Mouse (Mus musculus) hindbrain, embryonic 15.5 days (tissue): Measurements from ENCODE around the gene Mindy1. TPM values are rescaled to one million over a fixed set of nuclear protein-coding genes. Genes with fewer than 3 reads are reported as not detected.
A peak's percentile ranks its signal among the peaks of the same experiment; 100 is the strongest.

Source experiments
- ATAC-seq: fragments of 200-750 bp; cut with Nextera tagmentation; 2 replicates; pipeline ENCODE4 v1.8.0; 2017; ENCODE audit warnings: low read depth, moderate number of reproducible peaks, moderate TSS enrichment; ENCODE audit not compliant: low FRiP score
- H3K27ac ChIP-seq: fragments of 300-500 bp; sonication (generic); replicated peaks from 2 replicates; pipeline ENCODE4 v1.5.1; 2015; ENCODE audit warnings: mild to moderate bottlenecking, inconsistent platforms
- H3K27me3 ChIP-seq: fragments of 300-500 bp; sonication (generic); 2 replicates; pipeline ENCODE4 v1.6.1; 2015; ENCODE audit warnings: control low read depth, inconsistent platforms
- H3K36me3 ChIP-seq: fragments of 300-500 bp; sonication (generic); 2 replicates; pipeline ENCODE4 v1.6.1; 2015; ENCODE audit warnings: control low read depth, inconsistent platforms
- H3K4me1 ChIP-seq: fragments of 300-500 bp; sonication (generic); replicated peaks from 2 replicates; pipeline ENCODE4 v1.6.1; 2015; ENCODE audit warnings: control low read depth, inconsistent platforms
- H3K4me2 ChIP-seq: fragments of 300-500 bp; sonication (generic); 2 replicates; pipeline ENCODE4 v1.6.1; 2015; ENCODE audit warnings: moderate library complexity, mild to moderate bottlenecking, inconsistent platforms
- H3K4me3 ChIP-seq: fragments of 300-500 bp; sonication (generic); 2 replicates; pipeline ENCODE4 v1.5.1; 2015; ENCODE audit warnings: mild to moderate bottlenecking, inconsistent platforms
- H3K9ac ChIP-seq: fragments of 300-500 bp; sonication (generic); 2 replicates; pipeline ENCODE4 v1.6.1; 2015; ENCODE audit warnings: inconsistent platforms
- H3K9me3 ChIP-seq: fragments of 300-500 bp; sonication (generic); 2 replicates; pipeline ENCODE4 v1.6.1; 2016; ENCODE audit warnings: control low read depth, inconsistent platforms
- WGBS: fragments of 180-500 bp; shearing (Covaris S2); methylation state at CpG from one replicate; pipeline ENCODE4 v1.1.7; 2015; 5-methylcytosine and 5-hydroxymethylcytosine counted together
- polyA plus RNA-seq: library from polyadenylated mRNA; unstranded; fragments of >200 nt; fragmentation: Nextera tagmentation; extraction: Ambion mirVana; gene quantifications from 2 replicates; pipeline ENCODE4 v1.2.1, GENCODE M21; 2015

Gene Mindy1
- polyA plus RNA-seq, 1 experiment from 2014 or later = 34.5 TPM

GRCm38 (mm10) chr3:95270766-95271364 is 10.3 kb upstream of the Mindy1 start:
- no peak for ATAC-seq
- 89% methylated on average over 12 of the region's 12 CpGs for WGBS
- Histone ChIP-seq H3K9me3 (no peaks in the 10 kb centered on the region), H3K9ac (no peak overlapping the region), H3K4me3 (no peak overlapping the region), H3K27ac (no peak overlapping the region), H3K4me2 (no peak overlapping the region), H3K4me1 (no peaks in the 10 kb centered on the region), H3K36me3 (peaks cover 29% of the 10 kb centered on the region), H3K27me3 (no peaks in the 10 kb centered on the region)

- H3K9me3 ChIP-seq = no peaks in the 10 kb centered on the region
- no peak overlapping the region for H3K4me3 ChIP-seq
- 0 out of 2 replicates have a peak, but pooled peaks have one; percentile 20 for ATAC-seq
- H3K27ac ChIP-seq = no peak overlapping the region
- H3K36me3 ChIP-seq = peaks cover 15% of the 10 kb centered on the region; the same call in 1 of the 2 replicates
- 88% methylated on average over 5 of the region's 5 CpGs for WGBS
- H3K27me3 ChIP-seq = no peaks in the 10 kb centered on the region
- H3K9ac ChIP-seq = no peak overlapping the region
- no peaks in the 10 kb centered on the region for H3K4me1 ChIP-seq
- no peak overlapping the region for H3K4me2 ChIP-seq
Observed at GRCm38 (mm10) chr3:95273471-95273870, 7.7 kb upstream of the Mindy1 start.

- H3K27me3 ChIP-seq = no peaks in the 10 kb centered on the region
- no peak overlapping the region for H3K4me3 ChIP-seq
- ATAC-seq = no peak
- no peaks in the 10 kb centered on the region for H3K9me3 ChIP-seq
- peaks cover under 1% of the 10 kb centered on the region; the same call in 1 of the 2 replicates for H3K4me1 ChIP-seq
- no peak overlapping the region for H3K9ac ChIP-seq
- no peak overlapping the region for H3K27ac ChIP-seq
- H3K36me3 ChIP-seq = peaks cover 7% of the 10 kb centered on the region; the same call in 1 of the 2 replicates
- WGBS = 93% methylated on average over 4 of the region's 4 CpGs
- no peak overlapping the region for H3K4me2 ChIP-seq
Observed at GRCm38 (mm10) chr3:95274453-95274852, 6.7 kb upstream of the Mindy1 start.

- Histone ChIP-seq H3K9me3 (no peaks in the 10 kb centered on the region), H3K4me1 (peaks cover 7% of the 10 kb centered on the region; the same call in 1 of the 2 replicates), H3K4me2 (no peak overlapping the region), H3K27ac (no peak overlapping the region), H3K9ac (no peak overlapping the region), H3K4me3 (no peak overlapping the region), H3K36me3 (0 out of 2 replicates have a peak, but pooled peaks cover 6% of the 10 kb centered on the region), H3K27me3 (no peaks in the 10 kb centered on the region)
- no peak for ATAC-seq
- 87% methylated on average over 6 of the region's 6 CpGs for WGBS
Observed at GRCm38 (mm10) chr3:95275161-95275560, 6.0 kb upstream of the Mindy1 start.

- Histone ChIP-seq H3K36me3 (0 out of 2 replicates have a peak, but pooled peaks cover 6% of the 10 kb centered on the region), H3K9ac (no peak overlapping the region), H3K4me1 (peaks cover 12% of the 10 kb centered on the region), H3K4me3 (no peak overlapping the region), H3K9me3 (no peaks in the 10 kb centered on the region), H3K4me2 (no peak overlapping the region), H3K27ac (no peak overlapping the region), H3K27me3 (no peaks in the 10 kb centered on the region)
- no peak for ATAC-seq
- 84% methylated on average over 5 of the region's 5 CpGs for WGBS
Observed at GRCm38 (mm10) chr3:95276428-95276934, 4.7 kb upstream of the Mindy1 start.

GRCm38 (mm10) chr3:95277149-95277551 is 4.0 kb upstream of the Mindy1 start:
- WGBS = 83% methylated on average over 1 of the region's 1 CpGs
- H3K27ac ChIP-seq = no peak overlapping the region
- no peak overlapping the region for H3K4me2 ChIP-seq
- H3K36me3 ChIP-seq = 0 out of 2 replicates have a peak, but pooled peaks cover 6% of the 10 kb centered on the region
- H3K4me3 ChIP-seq = no peak overlapping the region
- H3K9me3 ChIP-seq = no peaks in the 10 kb centered on the region
- H3K4me1 ChIP-seq = peaks cover 13% of the 10 kb centered on the region
- H3K9ac ChIP-seq = no peak overlapping the region
- H3K27me3 ChIP-seq = no peaks in the 10 kb centered on the region
- no peak for ATAC-seq

- peaks cover 34% of the 10 kb centered on the region for H3K4me1 ChIP-seq
- WGBS = 31% methylated on average over 8 of the region's 8 CpGs
- peak overlapping the region; percentile 94 for H3K27ac ChIP-seq
- no peaks in the 10 kb centered on the region for H3K9me3 ChIP-seq
- peak overlapping the region; percentile 97 for H3K4me2 ChIP-seq
- H3K27me3 ChIP-seq = no peaks in the 10 kb centered on the region
- no peak for ATAC-seq
- peak overlapping the region; percentile 91 for H3K4me3 ChIP-seq
- peak overlapping the region; percentile 94 for H3K9ac ChIP-seq
- 0 out of 2 replicates have a peak, but pooled peaks cover 6% of the 10 kb centered on the region for H3K36me3 ChIP-seq
Observed at GRCm38 (mm10) chr3:95280747-95281146, 398 bp upstream of the Mindy1 start.

GRCm38 (mm10) chr3:95282381-95282864 is 1.3 kb downstream of the Mindy1 start:
- no peaks in the 10 kb centered on the region for H3K27me3 ChIP-seq
- H3K4me3 ChIP-seq = peak overlapping the region; percentile 91
- H3K36me3 ChIP-seq = 0 out of 2 replicates have a peak, but pooled peaks cover 3% of the 10 kb centered on the region
- no peak for ATAC-seq
- H3K4me2 ChIP-seq = peak overlapping the region; percentile 97
- H3K27ac ChIP-seq = peak overlapping the region; percentile 94
- H3K4me1 ChIP-seq = peaks cover 34% of the 10 kb centered on the region
- no peaks in the 10 kb centered on the region for H3K9me3 ChIP-seq
- H3K9ac ChIP-seq = peak overlapping the region; percentile 75
- WGBS = under 1% methylated on average over 11 of the region's 11 CpGs

GRCm38 (mm10) chr3:95282865-95283588 is 1.9 kb downstream of the Mindy1 start:
- Histone ChIP-seq H3K4me2 (peak overlapping the region; percentile 97), H3K27ac (peak overlapping the region; percentile 94), H3K9ac (peak overlapping the region; percentile 75), H3K9me3 (no peaks in the 10 kb centered on the region), H3K27me3 (no peaks in the 10 kb centered on the region), H3K4me3 (peak overlapping the region; percentile 91), H3K36me3 (0 out of 2 replicates have a peak, but pooled peaks cover 6% of the 10 kb centered on the region), H3K4me1 (peaks cover 34% of the 10 kb centered on the region)
- WGBS = under 1% methylated on average over 48 of the region's 51 CpGs
- ATAC-seq = peak; percentile 64

- Histone ChIP-seq H3K9me3 (no peaks in the 10 kb centered on the region), H3K4me1 (peaks cover 34% of the 10 kb centered on the region), H3K9ac (peak overlapping the region; percentile 75), H3K27me3 (no peaks in the 10 kb centered on the region), H3K4me3 (peak overlapping the region; percentile 91), H3K27ac (peak overlapping the region; percentile 94), H3K36me3 (0 out of 2 replicates have a peak, but pooled peaks cover 8% of the 10 kb centered on the region), H3K4me2 (peak overlapping the region; percentile 97)
- no peak for ATAC-seq
- 2% methylated on average over 7 of the region's 7 CpGs for WGBS
Observed at GRCm38 (mm10) chr3:95283589-95283941, 2.4 kb downstream of the Mindy1 start.

- H3K9me3 ChIP-seq = no peaks in the 10 kb centered on the region
- no peak overlapping the region for H3K27ac ChIP-seq
- H3K27me3 ChIP-seq = no peaks in the 10 kb centered on the region
- no peak for ATAC-seq
- peak overlapping the region; percentile 97 for H3K4me2 ChIP-seq
- 0 out of 2 replicates have a peak, but pooled peaks cover 8% of the 10 kb centered on the region for H3K36me3 ChIP-seq
- peaks cover 34% of the 10 kb centered on the region for H3K4me1 ChIP-seq
- H3K9ac ChIP-seq = peak overlapping the region; percentile 75
- peak overlapping the region; percentile 91 for H3K4me3 ChIP-seq
- WGBS = 10% methylated on average over 1 of the region's 1 CpGs
Observed at GRCm38 (mm10) chr3:95284062-95284461, 2.9 kb downstream of the Mindy1 start.
